Mouse (Mus musculus): Measurements from ENCODE around the gene Egfr. TPM values are rescaled to one million over a fixed set of nuclear protein-coding genes. Genes with fewer than 3 reads are reported as not detected.

Gene Egfr
- total RNA-seq, 2 experiments from 2014 or later: 14.2 to 15.2 TPM

DNA sequence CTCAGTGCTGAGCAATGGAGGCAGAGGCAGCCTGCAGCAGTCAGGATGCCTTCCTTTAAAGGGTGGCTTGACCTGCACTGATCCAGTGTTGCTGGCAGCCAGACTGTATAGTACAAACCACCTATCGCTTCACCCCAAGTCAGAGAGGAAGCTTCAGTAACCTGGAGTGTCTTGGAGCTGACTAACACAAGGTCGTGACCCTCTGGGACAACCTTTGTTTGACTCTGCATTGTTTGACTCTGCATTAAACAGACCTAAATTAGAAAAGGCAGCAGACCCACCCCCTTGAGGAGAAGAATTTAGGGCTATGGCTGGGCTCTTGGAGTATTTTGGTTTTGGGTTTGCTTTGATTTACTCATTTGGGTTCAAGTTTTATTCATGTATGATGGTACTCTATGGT lies 117.5 kb downstream of the Egfr start:
- intact Hi-C loops (cut with DNase I): no loop called here
- no peak for DNase-seq (ENCODE audit: low spot score in 2 of 2)

DNA sequence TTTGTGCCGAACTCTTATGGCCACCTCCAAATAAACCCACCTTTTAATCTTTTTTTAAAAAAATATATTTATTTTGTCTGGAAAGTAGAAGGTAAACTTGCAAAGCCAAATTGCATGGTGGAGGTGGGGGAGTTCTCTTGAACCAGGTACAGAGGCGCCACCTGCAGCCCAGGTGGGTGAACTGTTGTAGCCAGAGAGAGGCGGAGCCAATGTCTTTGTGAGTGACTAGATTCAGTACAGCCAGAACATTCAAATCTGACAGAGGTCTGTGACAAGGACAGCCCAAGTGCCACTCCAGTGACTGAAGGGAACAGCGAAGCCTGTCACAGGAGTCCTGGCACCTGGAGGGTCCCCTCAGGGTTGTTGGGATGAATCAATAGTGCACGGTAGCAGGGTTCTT lies 119.1 kb downstream of the Egfr start:
- DNase-seq (ENCODE audit: low spot score in 2 of 2): no peak
- intact Hi-C loops (cut with DNase I): loop anchor here (10.0 kb wide), 1 partner anchor 346 kb away; no protein-coding TSS in a partner anchor

DNA sequence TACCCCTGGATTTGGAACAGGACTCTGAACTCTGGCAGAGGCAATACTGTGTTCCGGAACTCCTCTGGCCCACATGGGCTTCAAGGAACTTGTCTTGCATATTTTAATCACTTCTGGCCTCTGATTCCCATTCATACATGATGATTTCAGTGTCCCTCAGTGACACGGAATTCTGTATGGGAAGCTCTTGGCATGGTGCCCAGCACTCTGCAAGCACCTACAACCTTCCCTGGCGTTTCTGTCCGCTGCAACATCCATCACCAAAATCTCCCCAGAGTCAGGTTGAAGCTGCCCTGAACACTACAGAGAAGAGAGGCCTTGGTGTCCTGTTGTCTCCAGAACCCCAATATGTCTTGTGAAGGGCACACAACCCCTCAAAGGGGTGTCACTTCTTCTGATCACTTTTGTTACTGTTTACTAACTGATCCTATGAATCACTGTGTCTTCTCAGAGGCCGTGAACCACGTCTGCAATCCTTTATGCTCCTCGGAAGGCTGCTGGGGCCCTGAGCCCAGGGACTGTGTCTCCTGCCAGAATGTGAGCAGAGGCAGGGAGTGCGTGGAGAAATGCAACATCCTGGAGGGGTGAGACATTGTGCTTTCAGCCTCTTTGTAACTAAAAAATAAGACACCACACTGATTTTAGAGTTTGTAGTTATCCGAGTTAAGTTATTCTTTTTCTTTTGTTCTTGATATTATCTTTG lies 125.8 kb downstream of the Egfr start:
- no peak for DNase-seq (ENCODE audit: low spot score in 2 of 2)
- intact Hi-C loops (cut with DNase I): loop anchor here (10.0 kb wide), 1 partner anchor 353 kb away; no protein-coding TSS in a partner anchor

GRCm38 (mm10) chr11:16881932-16882331 lies 129.9 kb downstream of the Egfr start:
- intact Hi-C loops (cut with DNase I): no loop called here

GRCm38 (mm10) chr11:16886152-16886551 lies 134.1 kb downstream of the Egfr start:
- no peak for DNase-seq (ENCODE audit: low spot score in 2 of 2)
- intact Hi-C loops (cut with DNase I): no loop called here

More at GRCm38 (mm10) chr11:16881932-16882331, 129.9 kb downstream of the Egfr start:
- no peak for DNase-seq (ENCODE audit: low spot score in 2 of 2)

GRCm38 (mm10) chr11:16888086-16888485 lies 136.1 kb downstream of the Egfr start:
- no peak for DNase-seq (ENCODE audit: low spot score in 2 of 2)
- intact Hi-C loops (cut with DNase I): no loop called here

- DNase-seq (ENCODE audit: low spot score in 2 of 2): peak; percentile 15 to 37
- intact Hi-C loops (cut with DNase I): no loop called here
Observed at GRCm38 (mm10) chr11:16895441-16896356, 143.7 kb downstream of the Egfr start.

GRCm38 (mm10) chr11:16897681-16898080 lies 145.7 kb downstream of the Egfr start:
- intact Hi-C loops (cut with DNase I): no loop called here
- DNase-seq (ENCODE audit: low spot score in 2 of 2): no peak

DNA sequence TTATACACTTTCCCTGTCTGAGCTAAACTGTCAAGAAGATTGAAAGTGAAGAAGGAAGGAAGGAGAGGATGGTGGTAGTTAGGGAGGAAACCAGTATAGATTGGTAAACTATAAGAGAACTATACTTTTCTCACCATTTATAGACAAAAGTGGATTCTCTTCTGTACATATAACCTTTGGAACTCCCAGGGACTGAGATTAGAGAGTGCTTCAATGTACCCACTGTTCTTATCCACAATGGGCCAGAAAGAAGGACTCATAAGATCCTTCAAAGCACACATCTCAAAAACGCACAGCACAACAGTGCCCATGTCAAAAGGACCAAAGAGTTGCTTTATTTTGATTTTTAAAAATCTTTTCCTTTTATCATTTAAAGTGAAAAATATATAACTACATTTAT lies 148.2 kb downstream of the Egfr start:
- intact Hi-C loops (cut with DNase I): no loop called here
- no peak for DNase-seq (ENCODE audit: low spot score in 2 of 2)

DNA sequence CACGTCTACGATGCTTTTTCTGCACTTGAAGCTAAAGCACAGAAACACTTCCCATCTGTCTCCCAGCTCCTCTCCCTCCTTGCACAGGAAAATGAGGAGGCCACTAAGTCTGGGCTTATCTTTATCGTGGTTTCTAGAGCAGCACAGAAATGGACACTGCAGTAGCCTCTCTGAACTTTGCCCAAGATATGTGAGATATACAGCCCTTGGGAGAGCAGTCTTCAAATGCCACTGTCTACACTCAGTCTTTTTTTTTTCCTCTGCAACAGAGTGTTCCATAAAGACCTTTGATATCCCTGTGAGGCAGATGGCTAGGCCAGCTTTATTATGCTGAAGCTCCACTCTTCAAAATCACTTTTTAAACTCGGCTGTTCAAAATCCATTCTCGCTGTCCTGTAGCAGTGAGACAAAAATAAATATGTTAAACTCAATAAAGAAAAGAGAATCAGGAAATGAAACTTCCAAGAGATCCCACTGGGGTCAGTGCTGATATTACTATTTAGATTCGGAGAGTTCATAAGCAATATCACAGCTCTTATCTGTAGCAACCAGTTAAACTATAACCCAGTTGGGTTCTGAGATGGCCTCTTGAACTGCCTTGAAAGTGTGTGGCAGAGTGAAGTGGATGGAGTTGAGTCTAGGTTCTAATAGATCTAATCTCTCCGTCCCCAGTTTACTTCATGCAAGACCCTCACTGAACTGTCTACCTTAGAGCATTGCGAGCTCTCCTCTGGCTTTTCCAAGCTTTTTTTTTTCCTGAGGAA lies 148.8 kb downstream of the Egfr start:
- no peak for DNase-seq (ENCODE audit: low spot score in 2 of 2)
- intact Hi-C loops (cut with DNase I): no loop called here

DNA sequence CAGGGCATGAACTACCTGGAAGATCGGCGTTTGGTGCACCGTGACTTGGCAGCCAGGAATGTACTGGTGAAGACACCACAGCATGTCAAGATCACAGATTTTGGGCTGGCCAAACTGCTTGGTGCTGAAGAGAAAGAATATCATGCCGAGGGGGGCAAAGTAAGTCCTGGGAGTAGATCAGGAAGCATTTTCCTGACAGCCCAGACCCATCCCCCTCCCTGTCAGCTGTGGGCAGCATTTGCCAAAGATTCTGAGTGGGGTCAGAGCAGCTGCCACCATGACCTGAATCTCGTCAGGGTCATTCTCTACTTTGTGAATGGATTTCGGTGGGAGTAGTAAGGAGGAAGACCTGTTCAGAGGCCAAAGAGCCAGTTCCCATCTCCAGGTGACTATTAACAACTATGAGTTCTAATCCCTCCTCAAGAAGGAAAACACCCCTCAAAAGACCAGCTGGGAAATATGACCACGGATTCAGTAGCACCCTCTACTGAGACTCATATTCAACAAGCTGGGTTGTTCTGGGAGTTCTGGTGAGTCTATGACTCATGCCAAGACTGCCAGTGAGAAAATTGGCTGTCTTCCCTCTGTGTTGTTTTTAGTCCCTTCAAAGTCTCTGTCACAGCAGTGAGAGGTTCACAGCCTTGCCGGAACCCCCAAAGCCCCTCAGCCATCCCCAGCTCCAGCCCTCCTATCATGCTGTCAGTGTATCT lies 152.5 kb downstream of the Egfr start:
- intact Hi-C loops (cut with DNase I): no loop called here
- DNase-seq (ENCODE audit: low spot score in 2 of 2): peak; percentile 29 to 63

DNA sequence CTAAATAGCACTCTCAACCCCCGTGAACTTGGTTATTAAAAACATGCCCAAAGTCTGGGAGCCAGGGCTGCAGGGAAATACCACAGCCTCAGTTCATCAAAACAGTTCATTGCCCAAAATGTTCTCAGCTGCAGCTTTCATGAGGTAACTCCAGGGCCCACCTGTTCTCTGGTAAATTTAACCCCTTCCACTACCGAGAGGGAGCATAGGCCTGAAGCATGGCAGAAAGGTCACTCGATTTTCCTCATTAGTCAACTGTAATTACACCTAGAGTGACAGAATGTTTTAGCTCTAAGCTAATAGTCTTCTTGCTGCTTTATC lies 153.0 kb downstream of the Egfr start:
- no peak for DNase-seq (ENCODE audit: low spot score in 2 of 2)
- intact Hi-C loops (cut with DNase I): no loop called here

GRCm38 (mm10) chr11:16906530-16906929 lies 154.5 kb downstream of the Egfr start:
- intact Hi-C loops (cut with DNase I): no loop called here
- no peak for DNase-seq (ENCODE audit: low spot score in 2 of 2)

GRCm38 (mm10) chr11:16907517-16908129 lies 155.6 kb downstream of the Egfr start:
- intact Hi-C loops (cut with DNase I): no loop called here
- DNase-seq (ENCODE audit: low spot score in 2 of 2): no peak

DNA sequence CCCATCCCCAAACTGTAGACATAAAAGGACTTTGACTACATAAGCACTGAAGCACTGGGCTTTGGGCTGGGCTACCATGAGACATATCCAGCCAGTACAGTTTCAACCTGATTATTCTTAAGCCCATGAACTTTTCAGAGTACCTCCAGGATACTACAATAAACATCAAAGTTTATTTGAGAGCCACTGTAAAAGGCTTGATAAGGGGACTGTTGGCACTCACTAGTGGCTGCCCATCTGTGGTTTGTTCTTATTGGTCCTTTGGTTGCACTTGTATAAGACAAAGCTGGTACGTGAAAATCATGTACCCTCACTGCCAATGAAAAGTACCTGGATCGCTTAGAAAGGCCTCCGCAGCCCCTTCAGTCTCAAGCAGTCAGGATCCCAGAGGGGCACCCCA lies 162.8 kb downstream of the Egfr start:
- no peak for DNase-seq (ENCODE audit: low spot score in 2 of 2)
- intact Hi-C loops (cut with DNase I): no loop called here

DNA sequence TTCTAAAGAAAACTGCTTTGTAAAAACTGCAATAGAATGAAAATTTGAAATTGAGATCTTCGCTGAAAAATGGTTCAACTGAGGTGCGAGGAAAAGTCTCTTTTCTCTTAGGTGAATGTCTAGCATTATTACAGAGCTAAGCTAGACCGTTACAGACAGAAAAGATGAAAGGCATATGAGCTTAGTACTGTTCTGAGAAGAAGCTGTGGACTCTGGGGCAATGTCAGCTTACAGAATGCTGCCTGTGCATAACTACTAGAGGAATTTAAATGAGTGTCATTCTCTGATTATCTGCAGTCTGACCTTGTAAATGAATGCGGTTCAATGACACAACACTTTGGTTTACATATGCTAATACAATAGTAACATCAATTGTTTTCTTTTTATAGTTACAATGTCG lies 163.8 kb downstream of the Egfr start:
- DNase-seq (ENCODE audit: low spot score in 2 of 2): no peak
- intact Hi-C loops (cut with DNase I): no loop called here

DNA sequence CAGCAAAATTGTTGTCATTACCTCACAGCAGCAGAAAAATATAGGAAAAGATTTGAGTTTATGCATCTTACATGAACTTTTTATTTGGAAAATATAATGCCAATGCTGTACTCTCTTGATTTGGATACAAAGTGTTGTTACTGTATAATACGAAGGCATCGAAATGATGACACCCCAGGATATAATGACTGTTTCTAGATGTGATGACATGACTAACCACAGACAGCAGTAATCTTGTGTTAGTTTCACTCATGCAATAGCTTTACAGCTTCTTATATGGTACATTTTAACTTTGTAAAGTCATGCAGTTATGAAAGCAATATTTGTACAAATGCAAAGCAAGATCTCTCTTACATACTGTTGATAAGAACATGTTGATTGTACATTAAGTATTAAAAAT lies 165.5 kb downstream of the Egfr start:
- intact Hi-C loops (cut with DNase I): no loop called here
- DNase-seq (ENCODE audit: low spot score in 2 of 2): no peak

GRCm38 (mm10) chr11:16932159-16932558 lies 180.2 kb downstream of the Egfr start:
- DNase-seq (ENCODE audit: low spot score in 2 of 2): no peak
- intact Hi-C loops (cut with DNase I): no loop called here

DNA sequence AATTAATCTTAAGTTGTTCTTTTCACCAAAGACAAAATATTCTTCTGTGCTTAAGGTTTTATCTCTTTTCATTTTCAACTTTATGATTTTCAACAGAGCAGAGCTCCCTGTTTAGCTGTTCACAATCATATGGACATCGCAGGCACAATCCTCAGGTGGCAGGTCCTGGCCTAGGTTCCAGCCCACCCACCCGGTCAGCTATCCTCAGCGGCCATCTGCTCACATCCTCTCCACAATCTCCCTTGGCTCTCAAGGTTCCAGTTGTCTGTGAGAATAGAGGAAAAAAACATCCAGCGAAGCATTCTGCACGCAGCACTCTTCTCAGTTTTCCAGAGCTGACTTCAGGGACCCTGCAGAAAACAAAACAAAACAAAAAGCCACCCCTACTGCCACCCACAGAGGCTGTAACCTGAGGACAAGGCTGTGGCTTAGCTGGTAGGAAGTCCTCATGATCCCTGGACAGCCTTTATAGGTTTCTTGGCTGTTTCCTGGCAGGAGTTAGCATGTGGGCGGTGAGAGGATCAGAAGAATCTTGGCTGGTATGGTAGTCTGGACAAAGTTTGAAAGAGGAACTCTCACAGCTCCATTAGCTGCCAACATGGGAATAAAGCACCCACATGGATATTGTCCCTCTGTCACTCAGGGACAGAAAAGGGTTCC lies 183.7 kb downstream of the Egfr start:
- intact Hi-C loops (cut with DNase I): no loop called here
- no peak for DNase-seq (ENCODE audit: low spot score in 2 of 2)

Data from left cerebral cortex, postnatal 14 days (tissue).